30 mouse cellular contexts compared by ENCODE assay signal in genomic region chr8:54581436-54581835, GRCm38 (mm10). TPM values are rescaled to one million over a fixed set of nuclear protein-coding genes. Genes with fewer than 3 reads are reported as not detected.
"Had no signal": no experiment of that assay in that cellular context is flagged by ENCODE, and none has a peak within 500 bp of the region (broad histone marks: within the 10 kb centered on the region; RNA-seq: fewer than 3 reads in every experiment).

No protein-coding gene starts in this region.

- H3K27me3 ChIP-seq: kidney, embryonic 15.5 days; limb, embryonic 13.5 days; liver, embryonic 12.5 days; liver, embryonic 15.5 days; lung, embryonic 15.5 days; megakaryocyte, embryonic 14.5 days; midbrain, embryonic 13.5 days; neural tube, embryonic 13.5 days had no signal

- ATAC-seq: liver, embryonic 12.5 days; midbrain, embryonic 13.5 days; midbrain, embryonic 16.5 days had no signal

- DNase-seq: kidney, adult 8-10 months; kidney, postnatal 10 days; kidney, postnatal 36 days; layer of hippocampus, adult 9-11 months; liver; lung, adult 18-20 months; lung, postnatal 10 days; lung, postnatal 36 days; retina, postnatal 1 day; thymus, adult 2 months; thymus, postnatal 14 days had no signal

RNA-seq across cellular contexts. Expression of gene Spata4, which starts 19.1 kb away (rescaled TPM):
- total RNA-seq: layer of hippocampus, postnatal 25 days; left cerebral cortex, adult 18-20 months; left cerebral cortex, postnatal 25 days; monocyte, adult 5-6 weeks; neutrophil, adult 5-6 weeks had no signal
- polyA plus RNA-seq: kidney, embryonic 15.5 days; limb, embryonic 10.5 days; limb, embryonic 13.5 days; liver, embryonic 12.5 days; liver, embryonic 15.5 days; lung, embryonic 15.5 days; midbrain, embryonic 10.5 days; midbrain, embryonic 16.5 days; myocyte; neural tube, embryonic 13.5 days; stomach, embryonic 14.5 days; stomach, postnatal 0 days; thymus, adult 2 months had no signal

RNA-seq across cellular contexts. Expression of gene Asb5, which starts 52.1 kb away (rescaled TPM):
- total RNA-seq: monocyte, adult 5-6 weeks had no signal
